Comparison of ENCODE assay signal across 8 mouse cellular contexts in genomic region chr2:148580286-148580966, GRCm38 (mm10).
A peak's percentile ranks its signal among the peaks of the same experiment; 100 is the strongest.
DNase-seq lines count a peak whose midpoint lies in the region; ATAC-seq lines count a peak whose summit lies in the region.

No protein-coding gene starts in this region.

- no peaks in the 10 kb centered on the region for H3K36me3 ChIP-seq in forebrain, embryonic 16.5 days (ENCODE audit: control insufficient read depth, insufficient read depth)
- H3K36me3 ChIP-seq in splenic B cell, adult 2 months (ENCODE audit: control insufficient read depth, insufficient read depth, low read length, poor library complexity, severe bottlenecking) = no peaks in the 10 kb centered on the region

- no peaks in the 10 kb centered on the region for H3K9me3 ChIP-seq in forebrain, embryonic 16.5 days (ENCODE audit: control insufficient read depth, low read length)

- no peak overlapping the region for H3K9ac ChIP-seq in forebrain, embryonic 16.5 days (replicated peaks; ENCODE audit: low read depth, low read length)

- peak; percentile 3 to 7 for DNase-seq in cerebellum, adult 18-20 months
- no peak for DNase-seq in cerebellum, adult 9-11 months
- peak; percentile 6 to 19 for DNase-seq in spleen, postnatal 36 days (ENCODE audit: low spot score in 2 of 2)
- DNase-seq in spleen, adult 18-20 months = no peak
- peak; percentile 58 for DNase-seq in kidney, postnatal 10 days
- peak; percentile 46 for DNase-seq in mesoderm, embryonic 11.5 days (ENCODE audit: low read depth, low spot score)
- peak; percentile 73 for DNase-seq in splenic B cell, adult 2 months (ENCODE audit: low read depth, low spot score)

- H3K27ac ChIP-seq in forebrain, embryonic 16.5 days (ENCODE audit: low read length) = no peak overlapping the region

- H3K4me2 ChIP-seq in forebrain, embryonic 16.5 days (ENCODE audit: low read length) = no peak overlapping the region

- ATAC-seq in forebrain, embryonic 16.5 days = peak; percentile 75

- H3K4me3 ChIP-seq in forebrain, embryonic 16.5 days (replicated peaks; ENCODE audit: low read length) = no peak overlapping the region

- no peaks in the 10 kb centered on the region for H3K27me3 ChIP-seq in forebrain, embryonic 16.5 days (replicated peaks; ENCODE audit: control insufficient read depth, insufficient read depth, low read length)
- no peaks in the 10 kb centered on the region for H3K27me3 ChIP-seq in splenic B cell, adult 2 months (ENCODE audit: control insufficient read depth, insufficient read depth, low read length, poor library complexity, severe bottlenecking)

- H3K4me1 ChIP-seq in forebrain, embryonic 16.5 days (replicated peaks; ENCODE audit: control insufficient read depth, insufficient read depth, low read length) = no peaks in the 10 kb centered on the region

- 37% methylated on average over 7 of the region's 7 CpGs for WGBS in forebrain, embryonic 16.5 days

Comparison
In these comparisons a context has a peak if more than half of its experiments do, and no peak if none do; other contexts are left out.
1. DNase-seq: peak in cerebellum, adult 18-20 months (2 of 2), spleen, postnatal 36 days (2 of 2), kidney, postnatal 10 days (single experiment), mesoderm, embryonic 11.5 days (single experiment) and splenic B cell, adult 2 months (single experiment); none in cerebellum, adult 9-11 months (single experiment) and spleen, adult 18-20 months (0 of 2).